Mouse (Mus musculus): ENCODE measurements at regions not wholly inside any gene's neighbourhood (a gene's known extent, or its start where the extent isn't known, plus 50 kb on each side); places are given as distances from the start of the nearest gene placed in this dataset.

- Histone ChIP-seq H3K4me1 (replicated peaks) (peaks cover 9% of the 10 kb centered on the region; the same call in 1 of the 2 replicates), H3K4me2 (no peak overlapping the region), H3K27me3 (replicated peaks) (no peaks in the 10 kb centered on the region), H3K9ac (no peak overlapping the region), H3K4me3 (no peak overlapping the region), H3K27ac (ENCODE audit: poor library complexity, severe bottlenecking) (no peak overlapping the region), H3K9me3 (replicated peaks) (no peaks in the 10 kb centered on the region), H3K36me3 (no peaks in the 10 kb centered on the region)
- 49% methylated on average over 4 of the region's 4 CpGs for WGBS
- no peak for ATAC-seq (ENCODE audit: insufficient number of reproducible peaks, low FRiP score)
These were observed 143.5 kb upstream of the Igbp1b start for GRCm38 (mm10) chr6:138801835-138802234.

- no peaks in the 10 kb centered on the region for H3K9me3 ChIP-seq (replicated peaks)
- H3K36me3 ChIP-seq = no peaks in the 10 kb centered on the region
- H3K4me3 ChIP-seq = no peak overlapping the region
- 50% methylated on average over 8 of the region's 8 CpGs for WGBS
- peaks cover 9% of the 10 kb centered on the region; the same call in 1 of the 2 replicates for H3K4me1 ChIP-seq (replicated peaks)
- H3K9ac ChIP-seq = no peak overlapping the region
- 0 out of 2 replicates have a peak overlapping the region, but pooled peaks have one; percentile 29 for H3K27ac ChIP-seq (ENCODE audit: poor library complexity, severe bottlenecking)
- ATAC-seq (ENCODE audit: insufficient number of reproducible peaks, low FRiP score) = no peak
- H3K27me3 ChIP-seq (replicated peaks) = no peaks in the 10 kb centered on the region
- no peak overlapping the region for H3K4me2 ChIP-seq
These were observed 142.7 kb upstream of the Igbp1b start for GRCm38 (mm10) chr6:138800836-138801740.

- Histone ChIP-seq H3K27me3 (replicated peaks) (no peaks in the 10 kb centered on the region), H3K9ac (no peak overlapping the region), H3K9me3 (replicated peaks) (no peaks in the 10 kb centered on the region), H3K27ac (ENCODE audit: poor library complexity, severe bottlenecking) (no peak overlapping the region), H3K4me3 (no peak overlapping the region), H3K4me2 (no peak overlapping the region), H3K36me3 (no peaks in the 10 kb centered on the region), H3K4me1 (replicated peaks) (no peaks in the 10 kb centered on the region)
- ATAC-seq (ENCODE audit: insufficient number of reproducible peaks, low FRiP score) = no peak
- WGBS = 56% methylated on average over 2 of the region's 2 CpGs
These were observed 136.4 kb upstream of the Igbp1b start for GRCm38 (mm10) chr6:138794706-138795105.

GRCm38 (mm10) chr6:138792802-138793201 is 134.5 kb upstream of the Igbp1b start:
- 55% methylated on average over 3 of the region's 3 CpGs for WGBS
- no peaks in the 10 kb centered on the region for H3K4me1 ChIP-seq (replicated peaks)
- no peak overlapping the region for H3K4me2 ChIP-seq
- no peak overlapping the region for H3K4me3 ChIP-seq
- H3K27me3 ChIP-seq (replicated peaks) = no peaks in the 10 kb centered on the region
- no peaks in the 10 kb centered on the region for H3K36me3 ChIP-seq
- H3K9me3 ChIP-seq (replicated peaks) = no peaks in the 10 kb centered on the region
- no peak overlapping the region for H3K27ac ChIP-seq (ENCODE audit: poor library complexity, severe bottlenecking)
- ATAC-seq (ENCODE audit: insufficient number of reproducible peaks, low FRiP score) = no peak
- H3K9ac ChIP-seq = no peak overlapping the region

GRCm38 (mm10) chr6:138782907-138783306 is 124.6 kb upstream of the Igbp1b start:
- H3K27me3 ChIP-seq (replicated peaks) = no peaks in the 10 kb centered on the region
- 0 out of 2 replicates have a peak, but pooled peaks cover 2% of the 10 kb centered on the region for H3K9me3 ChIP-seq (replicated peaks)
- H3K4me3 ChIP-seq = no peak overlapping the region
- H3K4me2 ChIP-seq = no peak overlapping the region
- no peaks in the 10 kb centered on the region for H3K36me3 ChIP-seq
- H3K9ac ChIP-seq = no peak overlapping the region
- H3K4me1 ChIP-seq (replicated peaks) = no peaks in the 10 kb centered on the region
- ATAC-seq (ENCODE audit: insufficient number of reproducible peaks, low FRiP score) = no peak
- H3K27ac ChIP-seq (ENCODE audit: poor library complexity, severe bottlenecking) = no peak overlapping the region
- 61% methylated on average over 4 of the region's 4 CpGs for WGBS

GRCm38 (mm10) chr6:138782470-138782869 is 124.1 kb upstream of the Igbp1b start:
- Histone ChIP-seq H3K4me1 (replicated peaks) (no peaks in the 10 kb centered on the region), H3K4me3 (no peak overlapping the region), H3K27ac (ENCODE audit: poor library complexity, severe bottlenecking) (no peak overlapping the region), H3K9me3 (replicated peaks) (0 out of 2 replicates have a peak, but pooled peaks cover 2% of the 10 kb centered on the region), H3K4me2 (no peak overlapping the region), H3K27me3 (replicated peaks) (no peaks in the 10 kb centered on the region), H3K36me3 (no peaks in the 10 kb centered on the region), H3K9ac (no peak overlapping the region)
- ATAC-seq (ENCODE audit: insufficient number of reproducible peaks, low FRiP score) = no peak
- WGBS = 83% methylated on average over 4 of the region's 4 CpGs

- no peak overlapping the region for H3K27ac ChIP-seq (ENCODE audit: poor library complexity, severe bottlenecking)
- H3K27me3 ChIP-seq (replicated peaks) = no peaks in the 10 kb centered on the region
- H3K9me3 ChIP-seq (replicated peaks) = no peaks in the 10 kb centered on the region
- ATAC-seq (ENCODE audit: insufficient number of reproducible peaks, low FRiP score) = no peak
- no peak overlapping the region for H3K4me3 ChIP-seq
- H3K4me2 ChIP-seq = no peak overlapping the region
- no peaks in the 10 kb centered on the region for H3K36me3 ChIP-seq
- H3K9ac ChIP-seq = no peak overlapping the region
- H3K4me1 ChIP-seq (replicated peaks) = no peaks in the 10 kb centered on the region
- 76% methylated on average over 3 of the region's 3 CpGs for WGBS
These were observed 103.6 kb upstream of the Igbp1b start for GRCm38 (mm10) chr6:138761991-138762390.

GRCm38 (mm10) chr6:138754955-138755303 is 96.6 kb upstream of the Igbp1b start:
- Histone ChIP-seq H3K27me3 (replicated peaks) (no peaks in the 10 kb centered on the region), H3K4me2 (no peak overlapping the region), H3K9ac (no peak overlapping the region), H3K27ac (ENCODE audit: poor library complexity, severe bottlenecking) (no peak overlapping the region), H3K4me1 (replicated peaks) (no peaks in the 10 kb centered on the region), H3K4me3 (no peak overlapping the region), H3K9me3 (replicated peaks) (no peaks in the 10 kb centered on the region), H3K36me3 (no peaks in the 10 kb centered on the region)
- WGBS = 78% methylated on average over 5 of the region's 5 CpGs
- ATAC-seq (ENCODE audit: insufficient number of reproducible peaks, low FRiP score) = no peak

- ATAC-seq (ENCODE audit: insufficient number of reproducible peaks, low FRiP score) = no peak
- H3K4me1 ChIP-seq (replicated peaks) = no peaks in the 10 kb centered on the region
- no peak overlapping the region for H3K9ac ChIP-seq
- H3K27ac ChIP-seq (ENCODE audit: poor library complexity, severe bottlenecking) = no peak overlapping the region
- H3K4me2 ChIP-seq = no peak overlapping the region
- H3K4me3 ChIP-seq = no peak overlapping the region
- H3K27me3 ChIP-seq (replicated peaks) = no peaks in the 10 kb centered on the region
- no peaks in the 10 kb centered on the region for H3K36me3 ChIP-seq
- 73% methylated on average over 2 of the region's 2 CpGs for WGBS
- no peaks in the 10 kb centered on the region for H3K9me3 ChIP-seq (replicated peaks)
These were observed 96.1 kb upstream of the Igbp1b start for GRCm38 (mm10) chr6:138754302-138754954.

GRCm38 (mm10) chr6:138717698-138718097 is 59.4 kb upstream of the Igbp1b start:
- Histone ChIP-seq H3K4me3 (no peak overlapping the region), H3K4me2 (no peak overlapping the region), H3K9ac (no peak overlapping the region), H3K4me1 (replicated peaks) (no peaks in the 10 kb centered on the region), H3K9me3 (replicated peaks) (no peaks in the 10 kb centered on the region), H3K27me3 (replicated peaks) (no peaks in the 10 kb centered on the region), H3K27ac (ENCODE audit: poor library complexity, severe bottlenecking) (no peak overlapping the region), H3K36me3 (no peaks in the 10 kb centered on the region)
- no peak for ATAC-seq (ENCODE audit: insufficient number of reproducible peaks, low FRiP score)

Data from heart, embryonic 12.5 days (tissue).